Mouse (Mus musculus): ENCODE results near the gene Ano6. TPM values are rescaled to one million over a fixed set of nuclear protein-coding genes. Genes with fewer than 3 reads are reported as not detected.

Gene Ano6
- total and polyA plus RNA-seq, 3 experiments, result 28.6 to 90.3 (median 69.6) TPM

DNA sequence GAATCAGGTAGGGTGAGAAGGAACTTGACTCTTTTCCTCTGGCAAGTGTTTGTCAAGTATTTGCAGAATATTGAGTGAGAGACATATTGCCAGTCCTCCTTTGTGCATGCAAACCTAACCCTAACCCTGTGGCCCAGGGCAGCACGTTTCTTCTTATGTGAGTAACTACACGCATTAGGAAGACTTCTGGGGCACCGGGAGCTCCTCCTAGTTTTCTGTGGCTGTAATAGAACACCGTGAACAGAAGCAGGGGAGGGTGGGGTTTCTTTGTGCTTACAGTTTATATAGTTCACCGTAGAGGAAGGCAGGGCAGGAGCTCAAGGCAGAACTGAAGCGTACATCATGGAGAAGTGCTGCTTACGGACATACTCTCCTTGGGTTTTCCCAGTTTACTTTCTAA lies 65.3 kb downstream of the Ano6 start:
- no peak for DNase-seq

DNA sequence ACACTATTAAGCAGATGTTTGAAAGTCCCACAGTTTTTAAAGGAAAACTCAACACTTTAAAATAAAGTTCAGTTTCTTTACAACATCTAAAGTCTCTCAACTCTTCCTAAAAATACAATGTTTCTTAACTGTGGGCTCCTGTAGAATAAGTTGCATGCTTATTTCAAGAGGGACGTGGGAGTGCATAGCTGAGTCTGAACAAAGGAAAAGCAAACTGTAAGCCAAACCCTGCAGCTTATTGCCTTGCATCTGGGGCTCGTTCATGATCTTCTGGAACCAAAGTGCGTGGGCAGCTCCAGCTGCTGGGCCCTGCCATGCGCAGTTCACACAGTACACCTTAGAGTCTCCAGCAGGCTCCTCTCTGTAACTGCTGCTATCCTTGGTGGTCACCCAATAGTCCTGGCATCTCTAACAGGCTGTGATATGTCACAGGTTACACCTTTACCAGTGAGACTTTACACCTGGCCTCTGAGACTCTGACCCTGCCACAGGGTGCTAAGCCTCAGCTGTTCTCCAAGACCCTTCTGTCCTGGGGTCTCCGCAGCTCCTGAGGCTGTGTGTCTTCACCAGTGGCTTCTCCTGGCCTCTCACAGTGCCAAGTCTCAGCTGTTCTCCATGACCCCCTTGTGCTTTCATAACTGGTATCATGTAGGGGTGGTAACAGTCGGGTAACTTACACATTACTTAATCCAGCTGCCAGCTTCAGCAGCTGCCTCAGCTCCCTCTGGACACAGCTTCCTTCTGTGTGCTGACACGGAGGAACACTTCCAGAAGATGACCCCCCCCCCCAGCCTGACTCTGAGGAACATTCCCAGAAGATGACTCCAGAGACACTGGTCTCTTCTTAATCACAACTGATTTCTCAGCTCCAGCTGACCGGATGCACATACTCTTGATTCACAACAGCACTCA lies 66.3 kb downstream of the Ano6 start:
- DNase-seq, result no peak

DNA sequence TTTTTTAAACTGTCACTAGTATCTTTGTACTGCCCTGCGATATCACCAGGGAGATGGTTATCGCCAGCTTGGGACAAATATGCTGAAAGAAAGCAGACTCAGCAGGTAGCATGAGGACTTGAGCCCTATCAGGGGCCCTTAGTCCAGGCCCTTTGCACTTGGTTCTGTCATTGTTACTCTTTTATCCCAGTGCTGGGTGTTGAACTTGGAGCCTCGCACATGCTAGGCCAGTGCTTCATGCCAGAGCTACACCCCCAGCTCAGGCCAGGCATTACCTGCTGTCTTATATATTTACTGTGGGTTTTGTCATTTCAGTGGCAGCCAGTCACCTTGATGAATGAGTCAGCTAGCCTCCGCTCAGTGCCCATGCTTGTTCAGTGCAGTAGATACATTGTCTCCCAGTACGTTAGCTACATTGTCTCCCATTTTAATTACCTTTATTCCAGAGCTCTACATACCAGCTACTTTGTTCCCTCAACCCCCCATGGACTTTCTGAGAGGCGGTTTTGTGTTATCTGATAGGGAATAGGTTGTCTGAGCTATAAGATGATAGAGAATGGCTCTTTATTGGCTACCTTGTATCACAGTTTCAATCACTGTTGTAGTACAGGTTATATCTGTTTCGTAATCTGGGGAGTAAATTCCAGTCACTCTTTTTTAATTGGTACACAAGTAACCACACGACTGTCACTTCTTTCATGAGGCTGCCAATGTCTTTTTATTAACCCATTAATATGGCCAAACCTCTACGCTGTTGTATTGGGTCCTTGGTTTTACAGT lies 68.4 kb downstream of the Ano6 start:
- no peak for DNase-seq

DNA sequence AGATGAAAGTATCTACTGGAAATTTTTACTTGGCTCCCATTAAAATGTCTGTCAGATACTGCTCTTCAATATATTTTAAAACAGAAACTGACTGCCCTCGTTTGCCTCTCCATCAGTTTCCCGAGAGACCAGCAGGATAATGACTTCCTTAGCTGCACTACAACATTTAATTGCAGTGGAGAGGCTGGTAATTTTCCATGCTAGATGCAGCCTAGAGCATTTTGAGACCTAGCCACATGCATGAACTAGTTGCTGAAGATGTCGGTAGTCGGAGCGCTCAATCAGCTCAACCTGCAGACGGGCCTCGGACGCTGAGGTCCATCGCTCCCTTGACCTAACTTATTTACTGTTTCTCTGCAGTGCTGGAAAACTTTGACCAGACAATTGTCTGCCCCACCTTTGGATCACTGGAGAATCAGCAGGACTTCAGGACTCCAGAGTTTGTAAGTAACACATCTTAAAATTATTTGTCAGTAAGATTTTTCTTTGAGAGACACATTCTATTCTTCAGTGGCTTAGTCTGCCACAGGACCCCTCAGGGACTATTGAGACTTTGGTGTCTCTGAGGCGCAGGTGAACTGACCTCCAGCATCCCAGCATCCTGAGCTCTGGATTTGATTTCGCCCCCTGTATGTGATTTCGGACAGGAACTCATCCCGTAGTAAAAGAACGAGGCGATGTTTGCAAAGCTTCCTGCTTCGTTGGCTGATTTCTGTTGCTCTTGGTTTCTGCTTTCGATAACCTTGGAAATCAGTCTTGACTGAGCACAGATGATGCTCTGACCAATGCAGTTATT lies 73.4 kb downstream of the Ano6 start:
- DNase-seq, result no peak

DNA sequence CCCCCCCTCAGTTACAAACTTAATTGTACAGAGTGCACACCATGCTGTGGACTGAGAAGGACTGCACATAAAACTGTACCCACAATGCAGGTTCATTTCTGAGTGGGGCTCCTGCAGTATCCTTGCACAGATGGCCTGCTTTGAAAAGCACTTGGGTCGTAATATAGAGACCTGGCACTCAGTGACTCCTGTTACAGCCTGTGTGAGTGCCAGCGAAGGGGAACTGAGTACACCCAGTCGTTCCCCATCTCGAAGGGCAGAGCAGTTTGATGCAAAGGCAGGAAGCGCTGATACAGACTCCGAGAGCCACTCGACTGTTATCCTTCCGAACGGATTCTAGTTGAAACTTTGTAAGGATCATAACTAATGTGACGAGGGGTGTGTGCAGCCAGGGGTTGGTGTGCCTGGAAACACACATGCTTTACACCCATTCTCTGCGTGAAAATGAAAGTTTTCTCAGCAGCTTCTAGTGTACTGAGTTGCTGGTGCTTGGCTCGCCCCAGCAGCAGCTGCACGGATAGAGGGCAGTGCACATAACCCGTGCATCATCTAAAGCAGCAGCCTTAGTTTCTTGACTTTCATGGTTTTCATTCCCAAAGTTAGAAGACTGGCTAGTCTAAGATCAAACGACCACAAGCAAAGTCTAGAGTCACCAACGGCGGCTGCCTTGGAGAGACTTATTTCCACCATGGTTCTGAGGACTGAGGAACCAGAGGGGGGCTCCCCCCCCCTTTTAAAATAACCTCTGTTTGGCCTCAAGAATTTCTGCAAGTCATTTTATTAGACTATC lies 74.9 kb downstream of the Ano6 start:
- DNase-seq, result no peak

DNA sequence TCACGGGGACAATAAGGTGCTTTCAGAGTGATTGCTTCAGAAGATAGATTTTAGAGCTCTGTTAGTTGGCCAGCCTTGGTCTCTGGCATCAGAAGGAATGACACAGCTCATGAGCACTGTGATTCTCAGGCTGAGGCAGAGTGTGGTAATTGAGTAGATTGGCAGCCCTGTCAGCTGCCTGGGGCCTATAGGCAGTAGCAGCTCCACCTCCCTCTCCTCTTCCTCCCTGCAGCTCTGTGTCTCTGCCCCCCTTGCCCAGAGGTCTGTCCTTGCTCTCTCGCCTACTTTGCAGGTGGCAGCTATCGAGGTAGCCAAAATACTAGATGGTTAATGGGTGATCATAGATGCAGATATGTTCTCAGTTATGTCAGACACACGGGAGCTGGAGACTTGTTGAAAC lies 77.5 kb downstream of the Ano6 start:
- no peak for DNase-seq

DNA sequence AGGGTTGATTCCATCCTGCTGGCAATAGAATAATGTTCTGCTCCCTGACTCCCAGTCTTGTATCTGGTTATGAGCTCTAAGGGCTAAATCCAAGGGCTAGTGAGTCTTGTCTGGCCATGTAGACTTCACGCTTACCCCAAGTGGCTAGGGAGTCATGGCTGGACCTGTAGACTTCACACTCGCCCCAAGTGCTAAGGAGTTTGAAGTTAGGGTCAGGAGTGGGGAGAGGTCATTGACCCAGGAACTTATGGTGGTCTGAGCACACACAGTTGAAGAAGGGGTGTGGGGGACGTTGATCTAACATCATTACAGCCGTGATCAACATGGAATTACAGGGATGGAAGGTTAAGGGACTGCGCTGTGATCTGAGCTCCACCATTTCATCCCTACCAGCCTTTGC lies 79.0 kb downstream of the Ano6 start:
- DNase-seq, result no peak

DNA sequence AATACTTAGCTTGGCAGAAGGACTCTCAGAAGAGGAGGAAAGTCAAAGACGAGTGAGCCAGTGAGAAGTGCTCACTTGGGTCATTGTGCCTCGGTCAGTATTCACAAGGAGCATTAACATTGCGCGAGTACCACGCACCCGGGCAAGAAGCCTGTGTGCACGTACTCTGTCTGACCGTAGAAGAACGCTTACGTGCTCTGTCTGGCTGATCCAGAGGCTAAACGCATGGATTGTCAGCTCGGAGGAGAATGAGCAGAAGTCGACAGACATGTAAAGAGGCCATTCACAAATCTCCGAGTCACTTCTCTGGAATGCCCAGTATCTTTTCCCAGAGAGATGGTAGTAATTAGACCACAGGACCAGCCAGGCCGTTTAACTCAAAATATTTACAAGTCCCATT lies 81.0 kb downstream of the Ano6 start:
- no peak for DNase-seq

DNA sequence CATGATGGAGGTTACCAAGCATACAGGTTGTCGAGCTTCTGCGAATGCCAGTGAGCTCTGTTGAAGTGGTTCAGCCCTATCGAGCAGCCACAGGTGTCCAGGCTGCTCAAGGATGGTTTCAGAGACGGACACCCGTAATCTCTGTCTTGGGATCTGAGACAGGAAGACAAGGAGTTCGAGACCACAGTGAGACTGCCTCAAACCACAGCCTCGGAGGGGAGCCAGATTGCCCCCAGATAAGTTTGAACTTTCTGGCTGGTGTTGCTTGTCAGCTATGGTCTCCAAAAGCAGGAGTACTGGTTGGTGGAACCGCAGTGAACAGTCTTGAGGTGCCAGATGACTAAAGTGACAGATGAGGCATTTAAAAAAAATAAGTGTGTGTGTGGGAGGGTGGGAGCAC lies 81.8 kb downstream of the Ano6 start:
- no peak for DNase-seq

DNA sequence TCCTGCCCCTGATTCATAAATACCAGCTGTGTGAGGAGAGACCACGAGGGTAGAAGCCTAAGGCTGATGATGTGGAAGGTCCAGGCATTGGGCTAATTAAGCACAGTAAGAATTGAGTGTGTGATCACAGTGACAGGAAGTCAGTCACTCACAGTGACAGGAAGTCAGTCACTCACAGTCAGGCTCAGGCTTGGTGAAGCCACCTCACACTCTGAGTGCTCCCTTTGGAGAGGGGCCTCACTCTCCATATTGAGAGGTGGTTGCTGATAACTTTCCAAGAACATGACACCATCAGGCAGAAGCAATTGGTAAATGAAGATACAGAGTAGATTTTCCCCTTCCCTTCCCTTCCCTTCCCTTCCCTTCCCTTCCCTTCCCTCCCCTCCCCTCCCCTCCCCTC lies 82.6 kb downstream of the Ano6 start:
- DNase-seq, result no peak

DNA sequence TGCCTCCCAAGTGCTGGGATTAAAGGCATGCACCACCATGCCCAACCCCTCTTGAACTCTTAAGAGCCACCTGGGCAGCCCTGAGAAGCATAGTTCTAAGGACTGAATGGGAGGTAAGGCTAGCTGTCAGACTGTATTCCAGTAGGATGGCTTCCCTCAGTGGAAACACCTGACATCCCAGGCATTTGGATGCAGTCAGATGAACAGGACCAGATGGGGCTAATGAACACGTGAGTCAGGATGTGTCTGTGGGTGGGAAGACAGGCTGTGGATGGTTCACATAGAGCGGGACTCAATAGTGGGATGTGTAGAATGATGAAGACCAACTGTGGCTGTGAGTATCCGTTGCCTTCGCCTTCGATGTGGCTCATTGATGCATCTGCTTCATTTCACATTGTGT lies 83.6 kb downstream of the Ano6 start:
- no peak for DNase-seq

DNA sequence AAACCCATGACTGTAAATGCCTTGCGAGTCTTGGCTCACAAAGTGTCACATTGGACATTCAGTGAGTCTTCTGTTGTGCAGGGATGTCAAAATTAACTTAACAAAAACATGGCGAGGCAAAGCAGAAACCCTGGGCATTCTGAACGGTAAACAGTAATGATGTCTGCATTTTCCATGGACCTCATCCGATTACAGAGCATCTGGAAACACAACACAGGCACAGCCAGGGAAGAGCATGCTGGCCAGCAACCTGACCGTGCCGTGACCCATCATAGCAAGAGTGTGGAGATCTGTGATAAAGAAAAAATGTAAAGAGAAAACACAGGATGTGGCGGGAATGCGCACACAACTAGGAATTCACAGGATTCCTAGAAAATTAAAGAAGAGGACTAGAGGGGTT lies 84.1 kb downstream of the Ano6 start:
- DNase-seq, result no peak

DNA sequence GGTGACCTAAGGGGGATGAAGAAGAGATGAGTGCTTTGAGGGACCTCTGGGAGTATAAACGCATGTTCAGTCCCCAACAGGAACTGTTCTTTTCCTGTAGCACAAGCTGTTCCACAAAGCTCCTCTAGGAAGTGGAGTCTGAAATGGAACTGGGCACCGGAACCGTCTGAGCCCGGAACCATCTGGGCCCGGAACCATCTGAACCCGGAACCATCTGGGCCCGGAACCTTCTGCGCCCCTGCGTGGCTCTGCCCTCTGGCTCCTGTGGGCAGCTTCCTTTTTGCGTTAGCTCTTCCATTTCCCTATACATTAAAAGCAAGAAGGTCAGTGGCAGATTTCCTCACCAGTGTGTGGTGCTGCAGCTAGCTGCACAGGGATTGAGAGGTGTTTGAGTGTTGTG lies 85.3 kb downstream of the Ano6 start:
- DNase-seq, result no peak

DNA sequence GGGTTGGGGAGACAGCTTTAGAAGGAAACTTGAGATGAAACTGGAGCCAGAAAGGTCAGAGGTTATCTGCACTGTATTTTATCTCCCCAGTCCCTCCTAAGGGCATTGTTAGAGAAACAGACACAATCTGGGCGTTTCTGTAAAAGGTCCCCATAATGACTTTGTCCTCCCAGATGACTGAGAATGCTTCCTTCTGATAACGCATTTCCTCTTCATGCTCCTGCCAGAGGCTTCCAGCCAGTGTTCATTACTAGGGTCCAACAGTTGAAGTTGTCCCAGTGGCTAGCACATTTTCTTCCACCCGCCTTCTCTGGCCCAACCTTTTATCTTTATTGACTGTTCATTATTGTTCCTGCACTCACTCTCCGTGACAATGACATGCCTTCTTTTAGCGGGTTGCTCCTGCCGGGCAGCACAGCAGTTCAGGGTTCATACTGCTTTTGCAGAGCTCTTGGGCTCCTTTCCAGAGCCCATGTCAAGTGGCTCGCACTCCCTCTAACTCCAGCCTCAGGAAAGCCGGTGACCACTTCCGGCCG lies 90.0 kb downstream of the Ano6 start:
- peak; percentile 29 for DNase-seq

DNA sequence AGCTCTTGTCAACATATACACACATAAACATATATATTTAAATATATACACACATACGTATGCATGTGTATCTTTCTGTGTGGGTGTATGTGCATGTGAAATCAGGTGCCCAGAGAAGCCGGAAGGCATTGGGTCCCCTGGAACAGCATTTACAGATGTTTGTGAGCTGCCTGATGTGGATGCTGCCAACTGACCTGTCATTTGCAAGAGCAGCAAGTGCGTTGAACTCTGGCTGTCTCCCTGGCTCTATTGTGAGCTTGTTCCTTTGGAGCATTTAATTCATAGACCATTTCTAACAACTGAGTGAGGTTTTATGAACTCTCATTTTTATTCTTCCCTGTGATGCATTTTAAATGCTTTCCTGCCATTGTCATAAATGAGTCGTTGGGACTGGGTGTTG lies 91.8 kb downstream of the Ano6 start:
- DNase-seq, result no peak

DNA sequence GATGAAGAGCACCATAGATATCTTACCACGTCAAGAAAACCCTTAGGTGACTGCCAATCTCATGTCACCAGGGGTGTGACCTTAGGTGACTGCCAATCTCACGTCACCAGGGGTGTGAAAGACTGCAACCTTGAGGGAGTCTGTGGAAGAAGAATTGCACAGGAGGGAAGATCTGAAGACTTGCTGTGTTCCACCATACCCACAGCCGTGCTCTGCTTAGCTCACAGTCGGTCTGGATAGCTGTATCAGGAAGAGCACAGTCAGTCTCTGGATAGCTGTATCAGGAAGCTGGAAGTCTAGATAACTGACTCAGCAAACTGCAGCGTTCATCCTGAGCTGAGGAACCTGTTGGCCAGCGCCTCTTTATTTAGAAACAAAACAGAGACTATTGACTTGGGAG lies 92.9 kb downstream of the Ano6 start:
- DNase-seq, result peak; percentile 26

DNA sequence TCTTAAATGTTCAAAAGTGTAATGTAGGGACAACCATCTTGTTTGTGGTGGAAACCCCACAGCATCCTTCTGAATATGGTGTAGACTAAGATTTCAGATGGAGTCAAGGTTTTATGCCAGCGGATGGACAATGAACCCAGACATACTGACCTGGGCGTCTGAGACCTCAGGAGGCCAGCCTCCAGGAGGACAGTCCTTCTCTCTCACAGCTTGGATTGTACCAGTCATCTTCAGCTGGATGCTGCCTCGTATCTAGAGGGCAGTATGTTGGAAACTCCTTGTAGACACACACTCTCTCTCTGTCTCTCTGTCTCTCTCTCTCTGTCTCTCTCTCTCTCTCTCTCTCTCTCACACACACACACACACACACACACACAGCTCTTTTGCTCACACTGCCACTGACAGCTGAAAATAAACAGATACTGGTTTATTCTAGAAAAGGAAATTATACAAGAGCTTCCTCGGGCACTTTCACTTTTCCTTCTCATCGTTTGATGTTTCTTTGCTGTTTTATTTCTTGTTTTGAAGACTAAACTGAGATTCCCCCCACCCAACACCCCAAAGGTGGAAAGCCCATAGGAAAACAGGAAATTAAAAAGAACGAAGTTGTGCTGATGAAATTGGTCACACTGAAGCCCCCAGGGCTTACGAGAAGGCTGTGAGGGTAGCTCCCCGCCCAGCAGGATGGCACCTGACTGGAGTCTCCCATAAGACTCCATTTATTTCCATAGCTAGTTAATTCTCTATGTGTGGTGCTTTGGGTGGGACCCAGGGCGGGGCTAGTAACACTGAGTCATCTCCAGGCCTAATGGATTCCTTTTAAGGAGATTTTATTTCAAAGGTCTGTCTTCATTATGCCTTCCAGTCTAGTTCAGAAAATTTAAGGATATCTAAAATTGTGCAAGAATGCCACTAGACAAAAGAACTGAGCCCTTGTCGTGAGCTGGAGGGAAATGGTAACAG lies 94.3 kb downstream of the Ano6 start:
- DNase-seq, result no peak

DNA sequence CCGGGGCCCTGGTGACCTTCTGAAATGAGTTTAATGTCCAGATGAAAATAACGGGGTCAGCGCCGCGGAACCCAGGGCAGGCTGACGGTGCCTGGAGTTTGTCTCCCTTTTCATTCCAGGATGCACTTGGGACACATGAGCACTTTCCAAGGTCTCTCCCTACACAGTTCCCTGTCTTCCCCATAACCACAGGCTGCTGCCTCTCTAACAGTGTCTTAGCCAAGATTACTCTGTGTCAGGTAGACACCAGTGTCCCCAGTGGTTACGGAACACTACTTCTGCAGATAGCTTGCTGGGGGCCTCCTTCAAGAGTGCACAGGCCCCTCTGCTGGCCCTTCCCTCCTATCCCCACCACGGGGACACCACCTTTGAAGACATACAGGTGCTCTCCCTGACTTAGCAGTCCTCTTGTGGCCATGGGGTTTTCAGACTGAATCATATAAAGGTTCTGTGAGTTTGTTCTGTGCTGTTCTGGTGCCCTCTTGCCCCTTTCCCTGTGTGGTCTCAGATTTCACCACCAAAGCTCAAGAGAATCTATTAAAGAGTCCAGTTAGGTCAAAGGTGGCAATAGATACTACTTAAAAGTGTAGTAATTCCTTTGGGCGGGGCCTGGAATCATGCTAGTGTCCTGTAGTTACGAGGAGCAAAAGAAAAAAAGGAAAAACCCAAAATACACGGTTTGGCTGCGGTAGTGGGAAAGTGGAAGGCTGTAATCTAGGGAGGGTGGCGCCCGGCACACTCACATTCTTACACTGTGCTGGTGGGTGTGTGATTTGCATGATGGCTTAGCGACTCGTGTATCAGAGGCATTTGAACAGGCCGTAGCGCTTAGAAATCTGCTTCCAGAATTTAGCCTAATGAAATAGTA lies 95.5 kb downstream of the Ano6 start:
- DNase-seq, result no peak

DNA sequence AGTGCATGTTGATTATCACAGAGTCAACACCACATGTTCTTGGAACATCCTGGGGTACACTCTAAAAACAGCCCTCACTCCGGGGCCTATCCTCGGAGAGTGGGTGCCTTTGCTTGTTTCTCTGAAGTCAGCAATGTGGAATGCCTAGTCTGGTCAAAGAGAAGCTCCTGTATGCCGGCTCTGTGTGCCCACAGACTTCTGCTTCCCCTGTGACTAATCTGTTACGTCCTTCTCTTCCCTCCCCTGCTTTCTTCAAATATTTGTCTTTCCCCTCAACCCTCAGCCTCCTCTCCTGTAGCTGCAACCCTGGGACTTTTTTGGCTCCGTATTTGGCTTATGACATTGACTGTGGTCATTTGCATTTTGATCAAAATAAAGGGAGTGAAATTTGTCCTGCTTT lies 96.7 kb downstream of the Ano6 start:
- peak; percentile 50 for DNase-seq

Measured in adrenal gland, adult 2 months (tissue).